Mouse (Mus musculus) kidney, adult 2 months (tissue): Measurements from ENCODE around the gene Gpr4. TPM values are rescaled to one million over a fixed set of nuclear protein-coding genes. Genes with fewer than 3 reads are reported as not detected.

ENCODE experiments used
- DNase-seq: peaks from one replicate; pipeline ENCODE4 v3.0.0; 2021
- H3K27ac ChIP-seq: fragments of 200-500 bp; 2 replicates; pipeline ENCODE4 v1.5.1; 2012; ENCODE audit warnings: low read depth, low read length, control low read depth, inconsistent platforms; ENCODE audit not compliant: insufficient read depth
- H3K27me3 ChIP-seq: fragments of 200-500 bp; replicated peaks from 2 replicates; pipeline ENCODE4 v1.6.1; 2012; ENCODE audit warnings: mild to moderate bottlenecking, moderate library complexity, low read length, inconsistent platforms; ENCODE audit not compliant: control insufficient read depth, insufficient read depth
- H3K36me3 ChIP-seq: fragments of 200-500 bp; 2 replicates; pipeline ENCODE4 v1.6.1; 2012; ENCODE audit warnings: mild to moderate bottlenecking, moderate library complexity, low read length, inconsistent platforms; ENCODE audit not compliant: control insufficient read depth, insufficient read depth
- H3K4me1 ChIP-seq: fragments of 200-500 bp; 2 replicates; pipeline ENCODE4 v1.6.1; 2011; ENCODE audit warnings: low read length; ENCODE audit not compliant: control insufficient read depth, insufficient read depth
- H3K4me3 ChIP-seq: fragments of 200-500 bp; 2 replicates; pipeline ENCODE4 v1.5.1; 2011; ENCODE audit warnings: mild to moderate bottlenecking, low read depth, low read length, control low read depth; ENCODE audit not compliant: insufficient read depth
- CTCF ChIP-seq: fragments of 200-500 bp; conservative IDR thresholded peaks from 2 replicates; pipeline ENCODE4 v1.5.1; 2011; ENCODE audit warnings: low read depth, mild to moderate bottlenecking, control low read depth, low read length, moderate library complexity, mixed read lengths; ENCODE audit not compliant: insufficient read depth, insufficient read length
- POLR2A ChIP-seq: fragments of 200-500 bp; IDR thresholded peaks from one replicate; pipeline ENCODE4 v1.6.1; 2011; ENCODE audit warnings: low read depth, low read length, control low read depth
- WGBS: fragments of 180-500 bp; shearing (Covaris S2); methylation state at CpG from one replicate; pipeline ENCODE4 v1.1.7; 2018; 5-methylcytosine and 5-hydroxymethylcytosine counted together
- polyA plus RNA-seq: library from polyadenylated mRNA; depleted of rRNA; stranded (reverse); fragments of >200 nt; gene quantifications from 2 replicates; pipeline ENCODE4 v1.2.3, GENCODE M21; 2012

Gpr4 gene
- polyA plus RNA-seq, 1 experiment = 10.1 TPM

GRCm38 (mm10) chr7:19238344-19238743 lies 26.0 kb downstream of the Gpr4 start:
- H3K4me1 ChIP-seq = peaks cover 3% of the 10 kb centered on the region; the same call in 1 of the 2 replicates
- no peaks in the 10 kb centered on the region for H3K36me3 ChIP-seq
- H3K27ac ChIP-seq = no peak overlapping the region
- DNase-seq = no peak
- 91% methylated on average over 4 of the region's 4 CpGs for WGBS
- H3K4me3 ChIP-seq = no peak overlapping the region
- H3K27me3 ChIP-seq = no peaks in the 10 kb centered on the region
- TF ChIP-seq POLR2A (no peak), CTCF (no peak)

GRCm38 (mm10) chr7:19239423-19239822 lies 27.1 kb downstream of the Gpr4 start:
- H3K36me3 ChIP-seq = no peaks in the 10 kb centered on the region
- peak; percentile 92 for DNase-seq
- H3K27ac ChIP-seq = no peak overlapping the region
- no peaks in the 10 kb centered on the region for H3K27me3 ChIP-seq
- H3K4me1 ChIP-seq = peaks cover 3% of the 10 kb centered on the region; the same call in 1 of the 2 replicates
- no peak for TF ChIP-seq POLR2A
- peak; percentile 96 for TF ChIP-seq CTCF
- WGBS = 0% methylated on average over 1 of the region's 1 CpGs
- no peak overlapping the region for H3K4me3 ChIP-seq

- WGBS = 58% methylated on average over 4 of the region's 4 CpGs
- Histone ChIP-seq H3K27me3 (no peaks in the 10 kb centered on the region), H3K27ac (no peak overlapping the region), H3K36me3 (no peaks in the 10 kb centered on the region), H3K4me3 (no peak overlapping the region), H3K4me1 (peaks cover 3% of the 10 kb centered on the region; the same call in 1 of the 2 replicates)
- no peak for TF ChIP-seq CTCF
- no peak for TF ChIP-seq POLR2A
- DNase-seq = no peak
Measured at GRCm38 (mm10) chr7:19239986-19240385, 27.6 kb downstream of the Gpr4 start.

GRCm38 (mm10) chr7:19240905-19241463 lies 28.6 kb downstream of the Gpr4 start:
- peaks cover 3% of the 10 kb centered on the region; the same call in 1 of the 2 replicates for H3K4me1 ChIP-seq
- H3K27me3 ChIP-seq = no peaks in the 10 kb centered on the region
- H3K4me3 ChIP-seq = no peak overlapping the region
- TF ChIP-seq CTCF (no peak), POLR2A (no peak)
- H3K27ac ChIP-seq = no peak overlapping the region
- DNase-seq = no peak
- WGBS = 87% methylated on average over 8 of the region's 8 CpGs
- no peaks in the 10 kb centered on the region for H3K36me3 ChIP-seq

- no peak for DNase-seq
- H3K27ac ChIP-seq = no peak overlapping the region
- no peak for TF ChIP-seq CTCF
- TF ChIP-seq POLR2A = no peak
- no peaks in the 10 kb centered on the region for H3K36me3 ChIP-seq
- 58% methylated on average over 1 of the region's 1 CpGs for WGBS
- H3K4me3 ChIP-seq = no peak overlapping the region
- peaks cover 3% of the 10 kb centered on the region; the same call in 1 of the 2 replicates for H3K4me1 ChIP-seq
- no peaks in the 10 kb centered on the region for H3K27me3 ChIP-seq
Measured at GRCm38 (mm10) chr7:19242005-19242404, 29.7 kb downstream of the Gpr4 start.

GRCm38 (mm10) chr7:19243858-19244257 lies 31.5 kb downstream of the Gpr4 start:
- H3K27me3 ChIP-seq = no peaks in the 10 kb centered on the region
- no peaks in the 10 kb centered on the region for H3K36me3 ChIP-seq
- TF ChIP-seq POLR2A (no peak), CTCF (no peak)
- no peak overlapping the region for H3K27ac ChIP-seq
- no peak for DNase-seq
- H3K4me1 ChIP-seq = peaks cover 3% of the 10 kb centered on the region; the same call in 1 of the 2 replicates
- 52% methylated on average over 5 of the region's 5 CpGs for WGBS
- no peak overlapping the region for H3K4me3 ChIP-seq

- no peaks in the 10 kb centered on the region for H3K27me3 ChIP-seq
Measured at GRCm38 (mm10) chr7:19245083-19245482, 32.7 kb downstream of the Gpr4 start.

More at GRCm38 (mm10) chr7:19245083-19245482, 32.7 kb downstream of the Gpr4 start:
- no peak overlapping the region for H3K27ac ChIP-seq
- no peak for DNase-seq
- no peak overlapping the region for H3K4me3 ChIP-seq
- 77% methylated on average over 3 of the region's 3 CpGs for WGBS
- TF ChIP-seq POLR2A (no peak), CTCF (no peak)
- no peaks in the 10 kb centered on the region for H3K4me1 ChIP-seq
- no peaks in the 10 kb centered on the region for H3K36me3 ChIP-seq
